Mouse (Mus musculus): ENCODE data around the gene Gm21987. TPM values are rescaled to one million over a fixed set of nuclear protein-coding genes. Genes with fewer than 3 reads are reported as not detected.

Gene Gm21987
- polyA plus RNA-seq, 1 experiment, result not detected

DNA sequence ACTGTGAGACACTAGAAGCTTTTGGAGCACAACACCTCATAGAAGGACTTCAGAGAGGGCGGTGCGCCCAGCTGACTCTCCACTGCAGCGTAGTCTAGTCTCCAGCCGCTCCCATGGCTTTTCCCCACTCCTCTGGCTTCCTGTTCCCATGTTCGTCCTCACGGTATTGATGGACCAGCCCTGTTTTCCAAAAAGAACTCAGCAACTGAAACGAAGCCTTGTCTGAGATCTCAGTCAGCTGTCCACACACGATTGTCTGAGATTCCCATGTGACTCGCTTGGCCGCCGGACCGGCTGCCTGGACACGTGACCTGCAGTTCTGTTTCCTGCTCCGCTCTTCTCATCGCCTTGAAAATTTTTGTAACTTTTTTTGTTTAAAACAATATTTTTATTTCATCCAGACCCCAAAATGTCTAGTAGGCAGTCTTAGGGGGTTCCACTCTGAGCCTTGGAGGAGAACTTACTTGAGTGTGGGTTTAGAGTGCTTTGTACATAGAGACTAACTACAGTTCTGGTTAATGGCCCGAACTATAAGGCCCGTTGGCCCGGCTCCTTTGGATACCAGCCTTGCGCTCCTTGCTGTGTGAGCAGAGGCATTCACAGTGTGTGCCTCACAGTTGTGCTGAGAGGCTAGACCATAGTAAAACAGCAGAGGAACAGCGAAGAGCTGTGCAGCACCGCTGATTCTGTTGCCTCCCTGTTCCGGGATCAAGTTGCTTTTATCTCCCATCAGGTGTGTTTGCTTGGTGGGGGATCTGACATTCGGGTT, 45.5 kb downstream of the Gm21987 start:
- Histone ChIP-seq H3K27ac (ENCODE audit: insufficient read depth, low read depth, low read length) (0 out of 2 replicates have a peak overlapping the region, but pooled peaks have one; percentile 25), H3K4me1 (ENCODE audit: control insufficient read depth, insufficient read depth, low read length) (peaks cover 13% of the 10 kb centered on the region), H3K4me3 (ENCODE audit: insufficient read depth, low read depth, low read length) (no peak overlapping the region)
- WGBS, result 77% methylated on average over 23 of the region's 23 CpGs
- no peak for TF ChIP-seq POLR2A (IDR thresholded peaks at IDR 0.05; ENCODE audit: insufficient read depth, low read depth, low read length)
- no peak for TF ChIP-seq CTCF (IDR thresholded peaks at IDR 0.05; ENCODE audit: insufficient read depth, low read depth, low read length)

DNA sequence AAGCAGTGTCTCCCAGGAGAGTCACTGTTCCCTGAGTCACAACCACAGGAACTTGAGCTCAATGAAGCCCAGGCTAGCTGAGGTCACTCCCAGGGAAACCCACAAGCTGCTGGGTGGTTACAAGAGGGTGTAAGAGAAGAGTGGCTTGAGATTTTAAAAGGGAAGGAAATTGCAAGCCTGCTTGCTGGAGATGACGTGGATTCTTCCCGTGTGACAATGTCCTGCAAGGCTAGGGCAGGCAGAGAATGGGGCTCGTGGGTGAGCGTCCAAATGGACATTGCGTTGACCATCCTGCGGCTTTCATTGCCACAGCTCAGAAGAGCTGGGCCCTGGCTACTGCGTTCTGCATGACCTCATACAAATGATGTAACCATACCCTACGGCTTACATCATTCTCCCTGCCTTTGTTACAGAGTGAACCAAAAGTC, 47.4 kb downstream of the Gm21987 start:
- 84% methylated on average over 8 of the region's 8 CpGs for WGBS
- no peak overlapping the region for H3K4me3 ChIP-seq (ENCODE audit: insufficient read depth, low read depth, low read length)
- TF ChIP-seq POLR2A (IDR thresholded peaks at IDR 0.05; ENCODE audit: insufficient read depth, low read depth, low read length) (no peak), CTCF (IDR thresholded peaks at IDR 0.05; ENCODE audit: insufficient read depth, low read depth, low read length) (no peak)
- H3K27ac ChIP-seq (ENCODE audit: insufficient read depth, low read depth, low read length), result no peak overlapping the region
- H3K4me1 ChIP-seq (ENCODE audit: control insufficient read depth, insufficient read depth, low read length), result peaks cover 15% of the 10 kb centered on the region

DNA sequence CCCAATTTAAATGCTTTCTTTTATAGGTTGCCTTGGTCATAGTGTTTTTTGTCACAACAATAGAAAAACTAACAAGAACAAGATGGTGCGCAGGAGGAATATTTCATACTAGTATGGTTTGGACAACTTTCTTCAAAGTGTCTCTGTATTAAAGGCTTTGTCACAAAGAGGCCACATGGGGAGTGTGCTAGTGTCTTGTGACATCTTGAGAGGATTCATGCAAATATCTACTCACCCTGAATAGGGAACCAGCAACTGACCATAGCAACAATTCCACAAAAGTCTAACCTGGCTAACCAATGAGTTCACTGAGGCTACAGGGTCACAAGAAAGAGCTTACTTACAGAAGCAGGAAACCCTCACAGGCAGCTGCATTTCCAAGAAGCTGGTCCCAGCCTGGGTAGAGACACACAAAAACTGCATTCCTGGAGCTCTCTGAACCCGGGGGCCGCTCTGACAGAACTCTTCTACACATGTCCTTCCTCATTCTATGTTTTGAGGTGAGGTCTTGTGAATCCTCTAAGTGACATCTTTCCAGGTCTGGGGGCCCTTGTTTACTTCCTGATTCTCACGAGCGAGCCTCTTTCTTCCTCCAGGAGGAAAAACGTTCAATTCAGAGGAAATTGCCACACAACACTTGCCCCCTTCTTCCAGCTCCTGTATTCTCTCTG, 48.4 kb downstream of the Gm21987 start:
- H3K27ac ChIP-seq (ENCODE audit: insufficient read depth, low read depth, low read length), result no peak overlapping the region
- no peak for TF ChIP-seq CTCF (IDR thresholded peaks at IDR 0.05; ENCODE audit: insufficient read depth, low read depth, low read length)
- no peak for TF ChIP-seq POLR2A (IDR thresholded peaks at IDR 0.05; ENCODE audit: insufficient read depth, low read depth, low read length)
- no peak overlapping the region for H3K4me3 ChIP-seq (ENCODE audit: insufficient read depth, low read depth, low read length)
- peaks cover 22% of the 10 kb centered on the region for H3K4me1 ChIP-seq (ENCODE audit: control insufficient read depth, insufficient read depth, low read length)
- 77% methylated on average over 6 of the region's 6 CpGs for WGBS

DNA sequence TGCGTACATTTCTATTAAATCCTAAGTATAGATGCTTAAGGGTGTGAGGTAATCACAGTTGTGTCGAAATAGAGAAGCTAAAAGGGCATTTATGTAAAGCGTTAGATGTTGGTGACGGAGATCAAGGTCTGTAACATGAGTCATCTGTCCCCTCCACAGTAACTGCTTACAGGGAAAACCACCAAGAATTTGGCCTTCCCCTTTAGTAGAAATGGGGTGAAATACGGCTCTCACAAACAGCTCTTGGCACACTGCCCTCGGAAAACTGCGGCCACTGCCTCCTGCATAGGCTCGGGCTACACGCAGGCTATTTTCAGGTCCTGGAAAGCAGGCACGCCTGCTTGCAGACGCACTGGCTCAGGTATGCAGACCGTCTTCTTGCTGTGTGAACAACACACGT, 49.3 kb downstream of the Gm21987 start:
- Histone ChIP-seq H3K4me3 (ENCODE audit: insufficient read depth, low read depth, low read length) (no peak overlapping the region), H3K27ac (ENCODE audit: insufficient read depth, low read depth, low read length) (no peak overlapping the region), H3K4me1 (ENCODE audit: control insufficient read depth, insufficient read depth, low read length) (peaks cover 22% of the 10 kb centered on the region)
- TF ChIP-seq CTCF (IDR thresholded peaks at IDR 0.05; ENCODE audit: insufficient read depth, low read depth, low read length), result no peak
- no peak for TF ChIP-seq POLR2A (IDR thresholded peaks at IDR 0.05; ENCODE audit: insufficient read depth, low read depth, low read length)
- WGBS, result 30% methylated on average over 13 of the region's 13 CpGs

DNA sequence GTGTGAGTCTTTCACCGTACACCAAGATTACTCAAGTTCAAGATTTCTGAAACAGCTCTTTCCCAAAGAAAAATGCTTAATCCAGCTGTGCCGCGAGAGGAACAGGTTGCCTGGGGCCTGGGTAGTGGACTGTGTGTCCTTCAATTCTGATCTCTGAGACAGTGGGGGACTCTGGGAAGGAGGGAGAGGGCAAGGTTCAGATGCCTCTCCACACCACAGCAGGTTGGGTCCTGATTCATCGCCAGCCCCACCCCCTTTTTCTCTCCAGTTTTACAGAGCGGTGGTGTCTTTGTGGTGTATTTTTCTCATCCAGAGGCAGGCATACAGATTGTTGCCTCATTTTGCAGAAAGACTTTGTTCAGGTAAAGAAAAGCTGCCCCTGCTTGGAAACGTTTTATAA, 51.4 kb downstream of the Gm21987 start:
- no peak overlapping the region for H3K4me3 ChIP-seq (ENCODE audit: insufficient read depth, low read depth, low read length)
- H3K27ac ChIP-seq (ENCODE audit: insufficient read depth, low read depth, low read length), result no peak overlapping the region
- WGBS, result 95% methylated on average over 6 of the region's 6 CpGs
- TF ChIP-seq POLR2A (IDR thresholded peaks at IDR 0.05; ENCODE audit: insufficient read depth, low read depth, low read length) (no peak), CTCF (IDR thresholded peaks at IDR 0.05; ENCODE audit: insufficient read depth, low read depth, low read length) (no peak)
- H3K4me1 ChIP-seq (ENCODE audit: control insufficient read depth, insufficient read depth, low read length), result peaks cover 14% of the 10 kb centered on the region

DNA sequence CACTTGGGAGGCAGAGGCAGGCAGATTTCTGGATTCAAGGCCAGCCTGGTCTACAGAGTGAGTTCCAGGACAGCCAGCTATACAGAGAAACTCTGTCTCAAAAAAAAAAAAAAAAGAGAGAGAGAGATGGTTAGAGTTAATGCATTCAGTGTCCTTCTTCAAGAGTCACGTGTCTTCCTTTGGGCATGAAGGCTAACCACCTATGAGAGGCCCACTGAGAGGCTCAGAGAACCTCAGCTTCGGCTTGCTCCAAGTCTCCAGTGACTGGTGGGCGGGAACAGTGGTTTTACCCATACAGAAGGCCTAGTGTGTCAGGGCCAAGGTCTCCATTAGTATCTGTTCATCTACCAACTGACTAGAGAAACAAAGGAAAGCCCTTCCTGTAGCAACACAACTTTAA, 52.2 kb downstream of the Gm21987 start:
- Histone ChIP-seq H3K27ac (ENCODE audit: insufficient read depth, low read depth, low read length) (no peak overlapping the region), H3K4me1 (ENCODE audit: control insufficient read depth, insufficient read depth, low read length) (peaks cover 14% of the 10 kb centered on the region), H3K4me3 (ENCODE audit: insufficient read depth, low read depth, low read length) (no peak overlapping the region)
- TF ChIP-seq CTCF (IDR thresholded peaks at IDR 0.05; ENCODE audit: insufficient read depth, low read depth, low read length) (no peak), POLR2A (IDR thresholded peaks at IDR 0.05; ENCODE audit: insufficient read depth, low read depth, low read length) (no peak)
- whole genome bisulfite sequencing, result 71% methylated on average over 3 of the region's 3 CpGs

DNA sequence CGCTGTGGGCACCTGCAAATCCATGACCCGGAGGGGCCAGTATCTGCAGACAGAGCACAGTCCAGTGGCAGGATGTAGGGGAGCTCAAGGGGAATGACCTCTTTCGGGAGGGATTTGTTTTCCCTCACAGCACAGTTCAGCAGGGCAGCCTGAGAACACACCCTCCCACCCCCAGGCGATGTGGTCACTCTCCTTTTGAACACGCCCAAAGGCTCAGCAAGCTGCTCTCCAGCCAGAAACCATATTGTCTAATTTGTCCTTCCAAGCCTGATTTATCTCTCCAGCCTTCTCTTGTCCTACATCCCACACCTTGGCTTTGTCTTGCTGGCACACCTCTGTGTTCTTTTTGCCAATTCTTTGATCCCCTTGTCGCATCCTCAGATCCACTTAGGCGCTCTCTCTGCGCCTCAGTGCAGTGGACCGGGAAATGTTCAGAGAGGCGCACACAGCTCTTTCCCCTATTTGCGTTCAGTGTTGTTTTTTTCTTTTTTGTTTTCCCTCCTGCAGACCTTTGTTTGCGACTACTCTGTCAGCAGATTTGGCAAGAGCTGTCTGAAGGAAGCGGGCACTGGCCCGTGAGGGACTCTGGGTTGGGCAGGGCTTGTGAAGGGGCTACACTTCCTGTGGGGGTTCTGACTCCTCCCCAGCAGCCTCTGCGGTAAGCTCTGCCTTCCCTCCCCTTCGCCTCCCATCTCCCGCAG, 52.8 kb downstream of the Gm21987 start:
- H3K27ac ChIP-seq (ENCODE audit: insufficient read depth, low read depth, low read length), result no peak overlapping the region
- H3K4me1 ChIP-seq (ENCODE audit: control insufficient read depth, insufficient read depth, low read length), result peaks cover 14% of the 10 kb centered on the region
- TF ChIP-seq POLR2A (IDR thresholded peaks at IDR 0.05; ENCODE audit: insufficient read depth, low read depth, low read length) (0 out of 2 replicates have a peak, but pooled peaks have one; percentile 13), CTCF (IDR thresholded peaks at IDR 0.05; ENCODE audit: insufficient read depth, low read depth, low read length) (no peak)
- WGBS, result 13% methylated on average over 17 of the region's 17 CpGs
- peak overlapping the region; percentile 39 for H3K4me3 ChIP-seq (ENCODE audit: insufficient read depth, low read depth, low read length)

DNA sequence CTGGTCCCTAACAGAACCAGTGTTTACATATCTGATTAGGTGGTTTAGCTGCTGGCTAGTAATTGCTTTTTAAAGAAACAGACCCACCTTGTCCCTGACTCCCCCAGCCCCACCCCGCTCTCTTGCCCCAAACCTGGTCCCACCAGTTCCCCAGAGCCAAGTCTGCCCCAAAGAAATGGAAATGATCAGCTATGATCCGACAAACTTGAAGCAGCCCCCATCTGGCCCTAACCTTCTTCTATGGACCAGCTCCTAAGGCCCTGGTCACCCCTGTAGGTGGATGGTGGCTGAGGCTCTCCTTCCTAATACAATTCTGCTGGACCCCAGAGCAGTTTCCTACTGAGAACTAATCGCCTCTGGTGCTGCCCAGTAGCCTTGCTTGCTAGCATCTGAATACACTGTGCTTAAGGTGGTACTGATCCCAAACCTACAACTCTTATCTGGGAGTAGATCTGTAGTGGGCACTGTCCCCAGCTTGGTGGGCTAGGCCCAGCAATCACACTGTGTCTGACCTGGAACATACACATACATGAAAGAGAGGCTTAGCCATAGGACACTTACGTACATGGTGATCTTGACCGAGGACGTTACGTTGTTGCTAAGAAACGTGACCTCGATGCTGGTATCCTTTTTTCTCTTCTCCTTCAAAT, 53.6 kb downstream of the Gm21987 start:
- TF ChIP-seq POLR2A (IDR thresholded peaks at IDR 0.05; ENCODE audit: insufficient read depth, low read depth, low read length) (no peak), CTCF (IDR thresholded peaks at IDR 0.05; ENCODE audit: insufficient read depth, low read depth, low read length) (no peak)
- 78% methylated on average over 9 of the region's 9 CpGs for WGBS
- peaks cover 14% of the 10 kb centered on the region for H3K4me1 ChIP-seq (ENCODE audit: control insufficient read depth, insufficient read depth, low read length)
- no peak overlapping the region for H3K27ac ChIP-seq (ENCODE audit: insufficient read depth, low read depth, low read length)
- H3K4me3 ChIP-seq (ENCODE audit: insufficient read depth, low read depth, low read length), result peak overlapping the region; percentile 39
